Mouse (Mus musculus): ENCODE results near the gene Gm21885. TPM values are rescaled to one million over a fixed set of nuclear protein-coding genes. Genes with fewer than 3 reads are reported as not detected.
A peak's percentile ranks its signal among the peaks of the same experiment; 100 is the strongest.

Gene Gm21885
- polyA plus RNA-seq, 1 experiment from 2014 or later, result 0.27 TPM

- H3K27ac ChIP-seq (replicated peaks), result peak overlapping the region; percentile 52; the same call in 1 of the 2 replicates
Observed at GRCm38 (mm10) chr11:94294996-94295845, 13.5 kb downstream of the Gm21885 start.

GRCm38 (mm10) chr11:94312733-94313132, 31.1 kb downstream of the Gm21885 start:
- 83% methylated on average over 1 of the region's 1 CpGs for WGBS
- Histone ChIP-seq H3K9me3 (no peaks in the 10 kb centered on the region), H3K9ac (no peak overlapping the region), H3K27me3 (no peaks in the 10 kb centered on the region), H3K4me2 (no peak overlapping the region), H3K36me3 (no peaks in the 10 kb centered on the region), H3K4me1 (replicated peaks) (peaks cover 63% of the 10 kb centered on the region), H3K27ac (replicated peaks) (no peak overlapping the region), H3K4me3 (no peak overlapping the region)
- no peak for ATAC-seq (ENCODE audit: low read depth)

More at GRCm38 (mm10) chr11:94294996-94295845, 13.5 kb downstream of the Gm21885 start:
- Histone ChIP-seq H3K4me2 (no peak overlapping the region), H3K4me3 (no peak overlapping the region), H3K9me3 (no peaks in the 10 kb centered on the region), H3K36me3 (peaks cover 91% of the 10 kb centered on the region), H3K27me3 (no peaks in the 10 kb centered on the region), H3K4me1 (replicated peaks) (peaks cover 5% of the 10 kb centered on the region; the same call in 1 of the 2 replicates), H3K9ac (no peak overlapping the region)
- WGBS, result 52% methylated on average over 9 of the region's 9 CpGs
- ATAC-seq (ENCODE audit: low read depth), result no peak

- H3K27ac ChIP-seq (replicated peaks), result no peak overlapping the region
- WGBS, result 87% methylated on average over 2 of the region's 2 CpGs
- no peak for ATAC-seq (ENCODE audit: low read depth)
- H3K4me2 ChIP-seq, result no peak overlapping the region
- H3K4me1 ChIP-seq (replicated peaks), result peaks cover 76% of the 10 kb centered on the region
- H3K36me3 ChIP-seq, result no peaks in the 10 kb centered on the region
- no peak overlapping the region for H3K9ac ChIP-seq
- no peak overlapping the region for H3K4me3 ChIP-seq
- H3K9me3 ChIP-seq, result no peaks in the 10 kb centered on the region
- no peaks in the 10 kb centered on the region for H3K27me3 ChIP-seq
Observed at GRCm38 (mm10) chr11:94314098-94314652, 32.5 kb downstream of the Gm21885 start.

- no peak overlapping the region for H3K27ac ChIP-seq (replicated peaks)
- H3K4me1 ChIP-seq (replicated peaks), result peaks cover 87% of the 10 kb centered on the region
- H3K27me3 ChIP-seq, result no peaks in the 10 kb centered on the region
- H3K4me2 ChIP-seq, result no peak overlapping the region
- WGBS, result 82% methylated on average over 1 of the region's 1 CpGs
- H3K9ac ChIP-seq, result 0 out of 2 replicates have a peak overlapping the region, but pooled peaks have one; percentile 8
- no peaks in the 10 kb centered on the region for H3K36me3 ChIP-seq
- no peaks in the 10 kb centered on the region for H3K9me3 ChIP-seq
- no peak for ATAC-seq (ENCODE audit: low read depth)
- H3K4me3 ChIP-seq, result no peak overlapping the region
Observed at GRCm38 (mm10) chr11:94315308-94315707, 33.6 kb downstream of the Gm21885 start.

GRCm38 (mm10) chr11:94316528-94316927, 34.9 kb downstream of the Gm21885 start:
- Histone ChIP-seq H3K4me2 (no peak overlapping the region), H3K9me3 (no peaks in the 10 kb centered on the region), H3K27me3 (no peaks in the 10 kb centered on the region), H3K4me1 (replicated peaks) (peaks cover 84% of the 10 kb centered on the region), H3K4me3 (no peak overlapping the region), H3K27ac (replicated peaks) (no peak overlapping the region), H3K9ac (no peak overlapping the region), H3K36me3 (no peaks in the 10 kb centered on the region)
- WGBS, result 87% methylated on average over 2 of the region's 2 CpGs
- ATAC-seq (ENCODE audit: low read depth), result no peak

- Histone ChIP-seq H3K4me3 (no peak overlapping the region), H3K27ac (replicated peaks) (no peak overlapping the region), H3K9me3 (no peaks in the 10 kb centered on the region), H3K36me3 (no peaks in the 10 kb centered on the region), H3K4me1 (replicated peaks) (peaks cover 79% of the 10 kb centered on the region), H3K4me2 (no peak overlapping the region), H3K9ac (no peak overlapping the region), H3K27me3 (no peaks in the 10 kb centered on the region)
- no peak for ATAC-seq (ENCODE audit: low read depth)
- 86% methylated on average over 1 of the region's 1 CpGs for WGBS
Observed at GRCm38 (mm10) chr11:94317014-94317413, 35.3 kb downstream of the Gm21885 start.

- H3K4me3 ChIP-seq, result no peak overlapping the region
- ATAC-seq (ENCODE audit: low read depth), result no peak
- H3K4me2 ChIP-seq, result 0 out of 2 replicates have a peak overlapping the region, but pooled peaks have one; percentile 14
- H3K36me3 ChIP-seq, result no peaks in the 10 kb centered on the region
- H3K9ac ChIP-seq, result no peak overlapping the region
- H3K9me3 ChIP-seq, result no peaks in the 10 kb centered on the region
- no peak overlapping the region for H3K27ac ChIP-seq (replicated peaks)
- peaks cover 79% of the 10 kb centered on the region for H3K4me1 ChIP-seq (replicated peaks)
- H3K27me3 ChIP-seq, result no peaks in the 10 kb centered on the region
- 61% methylated on average over 4 of the region's 4 CpGs for WGBS
Observed at GRCm38 (mm10) chr11:94317515-94317914, 35.8 kb downstream of the Gm21885 start.

- Histone ChIP-seq H3K9ac (no peak overlapping the region), H3K36me3 (no peaks in the 10 kb centered on the region), H3K27me3 (no peaks in the 10 kb centered on the region), H3K4me3 (no peak overlapping the region), H3K27ac (replicated peaks) (no peak overlapping the region), H3K9me3 (no peaks in the 10 kb centered on the region), H3K4me1 (replicated peaks) (peaks cover 80% of the 10 kb centered on the region), H3K4me2 (no peak overlapping the region)
- WGBS, result 88% methylated on average over 5 of the region's 5 CpGs
- ATAC-seq (ENCODE audit: low read depth), result no peak
Observed at GRCm38 (mm10) chr11:94318056-94318455, 36.4 kb downstream of the Gm21885 start.

- peak overlapping the region; percentile 99 for H3K27ac ChIP-seq (replicated peaks)
- WGBS, result under 1% methylated on average over 60 of the region's 67 CpGs
- no peaks in the 10 kb centered on the region for H3K36me3 ChIP-seq
- H3K9me3 ChIP-seq, result no peaks in the 10 kb centered on the region
- peak overlapping the region; percentile 99 for H3K4me3 ChIP-seq
- peaks cover 53% of the 10 kb centered on the region for H3K4me1 ChIP-seq (replicated peaks)
- H3K9ac ChIP-seq, result peak overlapping the region; percentile 100
- peak overlapping the region; percentile 80 for H3K4me2 ChIP-seq
- H3K27me3 ChIP-seq, result no peaks in the 10 kb centered on the region
- ATAC-seq (ENCODE audit: low read depth), result peak; percentile 79
Observed at GRCm38 (mm10) chr11:94320969-94321930, 39.6 kb downstream of the Gm21885 start.

GRCm38 (mm10) chr11:94321931-94322400, 40.3 kb downstream of the Gm21885 start, which contains the start of gene Luc7l3:
Gene Luc7l3, minus strand, starts transcription at chr11:94321988.
- peaks cover 53% of the 10 kb centered on the region for H3K4me1 ChIP-seq (replicated peaks)
- H3K36me3 ChIP-seq, result no peaks in the 10 kb centered on the region
- peak within 1 kb of the TSS; percentile 99 for H3K4me3 ChIP-seq
- ATAC-seq (ENCODE audit: low read depth), result peak; percentile 94
- H3K27me3 ChIP-seq, result no peaks in the 10 kb centered on the region
- H3K9ac ChIP-seq, result peak within 1 kb of the TSS; percentile 100
- H3K27ac ChIP-seq (replicated peaks), result peak within 1 kb of the TSS; percentile 99
- 0% methylated on average over 36 of the region's 36 CpGs for WGBS
- H3K4me2 ChIP-seq, result peak within 1 kb of the TSS; percentile 80
- no peaks in the 10 kb centered on the region for H3K9me3 ChIP-seq

GRCm38 (mm10) chr11:94322636-94323035, 41.0 kb downstream of the Gm21885 start:
- Histone ChIP-seq H3K4me2 (peak overlapping the region; percentile 80), H3K36me3 (no peaks in the 10 kb centered on the region), H3K9me3 (no peaks in the 10 kb centered on the region), H3K9ac (peak overlapping the region; percentile 100), H3K27ac (replicated peaks) (peak overlapping the region; percentile 99), H3K4me3 (peak overlapping the region; percentile 99), H3K27me3 (no peaks in the 10 kb centered on the region), H3K4me1 (replicated peaks) (peaks cover 48% of the 10 kb centered on the region)
- WGBS, result 46% methylated on average over 5 of the region's 5 CpGs
- no peak for ATAC-seq (ENCODE audit: low read depth)
